Mouse (Mus musculus): ENCODE results near the gene Sgpp1. TPM values are rescaled to one million over a fixed set of nuclear protein-coding genes. Genes with fewer than 3 reads are reported as not detected.

The Sgpp1 gene
- total RNA-seq (2021), result 10 to 100 TPM; 11.4 to 12.0 TPM
- long read RNA-seq, experiment 1, partial matches to known transcripts, result 0 of 4 reads
- long read RNA-seq, experiment 1, other reads (novel, unspliced or antisense), result 1 of 4 reads
- long read RNA-seq, experiment 2, transcript Sgpp1-201 (3 exons, 3,323 nt), result major isoform, 10 of 11 reads
- long read RNA-seq, experiment 2, partial matches to known transcripts, result 0 of 11 reads
- long read RNA-seq, experiment 2, other reads (novel, unspliced or antisense), result 1 of 11 reads

- DNase-seq, result peak; percentile 73 to 79
- intact Hi-C loops (cut with DNase I), result no loop called here
These were observed at the start of gene Sgpp1 for GRCm38 (mm10) chr12:75735246-75736200. Gene Sgpp1, minus strand, starts transcription at chr12:75735729.

DNA sequence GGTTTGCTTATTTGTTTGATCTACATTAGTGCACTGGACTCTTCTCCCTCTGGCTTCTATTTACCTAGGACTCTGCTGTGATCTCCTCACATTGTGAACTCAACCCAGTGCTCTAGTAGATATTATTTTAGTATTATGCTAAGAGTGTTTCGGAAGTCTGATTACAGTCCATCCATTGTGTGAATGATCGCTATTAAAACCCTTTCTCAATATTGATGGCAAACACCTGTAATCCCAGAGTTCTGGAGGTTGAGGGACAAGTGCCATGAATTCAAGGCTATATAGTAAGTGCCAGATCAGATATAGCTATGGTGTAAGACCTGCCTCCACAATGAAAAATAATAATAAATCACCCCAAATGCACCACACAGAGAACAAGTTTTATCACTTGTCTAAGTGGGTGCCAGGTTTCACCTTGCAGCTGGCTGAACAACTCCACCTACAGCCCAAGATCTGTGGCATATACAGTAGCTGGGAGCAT is 48.8 kb upstream of the Sgpp1 start:
- DNase-seq, result no peak
- intact Hi-C loops (cut with DNase I), result loop anchor here (5.0 to 10.0 kb wide), 2 partner anchors 418 to 550 kb away; no protein-coding TSS in a partner anchor

DNA sequence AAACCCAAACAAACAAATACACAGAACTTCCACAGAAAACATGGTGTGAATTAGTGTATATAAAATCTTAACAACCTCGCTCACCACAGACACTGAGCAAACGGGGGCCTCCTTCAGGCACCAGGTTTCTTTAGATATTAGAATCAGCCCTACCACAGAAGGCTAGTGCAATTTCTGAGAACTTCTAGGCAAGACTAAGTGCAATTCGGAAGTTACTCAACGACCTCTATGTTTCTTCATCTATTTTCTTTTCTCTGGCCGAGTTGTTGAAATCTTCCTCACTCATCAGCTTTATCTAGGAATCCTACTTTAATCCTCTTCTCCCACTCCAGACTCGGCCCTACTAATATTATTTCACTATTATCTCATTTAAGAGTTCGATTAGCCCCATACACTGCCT is 46.5 kb upstream of the Sgpp1 start:
- no peak for DNase-seq
- intact Hi-C loops (cut with DNase I), result loop anchor here (5.0 to 10.0 kb wide), 2 partner anchors 420 to 553 kb away; no protein-coding TSS in a partner anchor

DNA sequence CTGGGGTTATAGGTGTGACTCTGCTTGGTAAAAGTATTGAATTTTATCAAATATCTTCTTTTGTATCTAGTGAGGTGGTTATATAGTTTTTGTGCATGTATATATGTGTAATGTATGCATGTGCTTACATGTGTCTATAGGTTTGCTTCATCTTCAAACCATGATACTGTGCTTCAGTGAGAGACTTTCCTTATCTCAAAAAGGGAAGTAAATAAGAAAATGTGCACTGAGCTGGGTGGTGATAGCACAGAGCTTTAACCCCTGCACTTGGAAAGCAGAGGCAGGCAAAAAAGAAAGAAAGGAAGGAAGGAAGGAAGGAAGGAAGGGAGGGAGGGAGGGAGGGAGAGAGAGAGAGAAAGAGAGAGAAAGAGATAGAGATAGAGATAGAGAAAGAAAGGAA is 45.9 kb upstream of the Sgpp1 start:
- no peak for DNase-seq
- intact Hi-C loops (cut with DNase I), result loop anchor here (5.0 to 10.0 kb wide), 2 partner anchors 421 to 553 kb away; no protein-coding TSS in a partner anchor

DNA sequence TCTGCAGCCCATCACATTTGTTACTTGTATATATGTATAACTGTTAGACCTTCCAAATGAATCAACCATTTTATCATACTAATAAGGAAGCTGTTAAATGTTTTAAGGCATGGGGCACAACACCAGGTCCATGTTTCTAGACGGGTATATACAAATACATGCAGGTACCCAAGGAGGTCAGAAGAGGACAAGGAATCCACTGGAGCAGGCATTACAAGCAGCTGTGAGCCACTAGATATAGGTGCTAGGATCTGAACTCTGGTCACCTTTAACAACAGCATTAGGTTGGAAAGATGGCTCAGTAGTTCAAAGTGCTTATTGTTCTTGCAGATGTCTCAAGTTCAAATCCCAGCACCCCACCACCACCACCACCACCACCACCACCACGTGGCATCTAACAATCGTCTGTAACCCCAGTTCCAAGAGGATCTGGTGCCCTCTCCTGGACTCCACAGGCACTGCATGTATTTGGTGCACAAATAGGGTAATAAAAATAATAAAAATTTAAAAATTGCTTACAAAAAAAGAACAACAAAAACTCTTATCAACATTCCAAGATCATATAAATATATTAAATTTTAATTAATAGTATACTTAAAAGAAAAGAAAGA is 37.0 kb upstream of the Sgpp1 start:
- intact Hi-C loops (cut with DNase I), result loop anchor here (5.0 kb wide), 1 partner anchor 305 kb away; no protein-coding TSS in a partner anchor
- DNase-seq, result peak; percentile 40

DNA sequence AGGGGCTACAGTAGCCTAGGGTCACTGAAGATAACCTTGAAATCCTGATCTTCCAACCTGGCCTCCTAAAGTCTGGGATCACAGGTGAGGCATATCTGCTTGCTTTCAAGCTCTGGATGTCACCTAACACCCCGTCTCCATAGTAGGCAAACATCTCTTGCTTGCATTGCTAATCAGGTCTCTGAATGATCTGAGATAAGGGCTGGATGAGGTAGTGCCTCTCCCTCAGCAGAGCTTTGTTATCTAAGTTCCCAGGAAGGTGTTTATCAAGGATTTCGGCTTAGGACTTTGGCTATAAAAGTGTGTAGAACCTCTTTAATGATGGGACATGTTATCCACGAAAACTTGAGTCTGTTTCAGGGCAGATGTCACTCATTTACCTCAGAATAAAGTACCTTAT is 35.9 kb upstream of the Sgpp1 start:
- intact Hi-C loops (cut with DNase I), result loop anchor here (5.0 kb wide), 1 partner anchor 304 kb away; no protein-coding TSS in a partner anchor
- DNase-seq, result no peak

GRCm38 (mm10) chr12:75766885-75767317 is 31.4 kb upstream of the Sgpp1 start:
- intact Hi-C loops (cut with DNase I), result no loop called here
- DNase-seq, result peak; percentile 14 to 17

DNA sequence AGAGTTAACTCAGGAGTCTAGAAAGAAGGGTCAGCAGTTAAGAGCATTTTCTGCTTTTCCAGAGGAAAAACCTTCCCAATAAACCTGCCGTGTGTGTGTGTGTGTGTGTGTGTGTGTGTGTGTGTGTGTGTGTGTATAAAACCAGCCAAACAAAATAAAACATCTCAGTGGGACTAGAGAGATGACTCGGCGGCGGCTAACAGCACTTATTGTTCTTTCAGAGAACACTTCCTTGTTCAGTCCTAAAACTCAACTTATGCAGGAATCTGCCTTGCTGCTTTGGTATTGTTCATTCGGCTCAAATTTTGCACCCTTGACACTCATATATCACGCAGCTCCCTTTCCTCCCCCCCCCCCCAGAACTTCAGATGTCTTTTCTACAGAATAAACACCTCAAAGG is 30.9 kb upstream of the Sgpp1 start:
- DNase-seq, result no peak
- intact Hi-C loops (cut with DNase I), result no loop called here

- intact Hi-C loops (cut with DNase I), result no loop called here
- no peak for DNase-seq
These were observed 30.2 kb upstream of the Sgpp1 start for GRCm38 (mm10) chr12:75765751-75766150.

DNA sequence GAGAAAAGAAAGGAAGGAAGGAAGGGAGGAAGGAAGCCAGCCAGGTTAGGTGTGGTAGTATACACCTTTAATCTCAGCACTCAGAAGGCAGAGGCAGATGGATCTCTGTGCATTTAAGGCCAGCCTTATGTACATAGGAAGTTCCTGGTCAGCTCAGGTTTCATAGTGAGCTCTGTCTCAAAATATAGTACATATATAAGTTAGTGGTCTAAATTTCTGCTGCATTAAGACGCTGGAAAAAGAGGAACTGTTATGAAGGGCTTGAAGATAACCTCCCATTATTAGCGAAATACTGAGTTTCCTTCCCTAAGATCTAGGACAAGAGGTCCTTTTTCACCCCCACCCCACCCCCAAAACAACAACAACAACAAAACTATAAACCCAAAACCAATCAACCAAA is 20.9 kb upstream of the Sgpp1 start:
- intact Hi-C loops (cut with DNase I), result no loop called here
- no peak for DNase-seq

DNA sequence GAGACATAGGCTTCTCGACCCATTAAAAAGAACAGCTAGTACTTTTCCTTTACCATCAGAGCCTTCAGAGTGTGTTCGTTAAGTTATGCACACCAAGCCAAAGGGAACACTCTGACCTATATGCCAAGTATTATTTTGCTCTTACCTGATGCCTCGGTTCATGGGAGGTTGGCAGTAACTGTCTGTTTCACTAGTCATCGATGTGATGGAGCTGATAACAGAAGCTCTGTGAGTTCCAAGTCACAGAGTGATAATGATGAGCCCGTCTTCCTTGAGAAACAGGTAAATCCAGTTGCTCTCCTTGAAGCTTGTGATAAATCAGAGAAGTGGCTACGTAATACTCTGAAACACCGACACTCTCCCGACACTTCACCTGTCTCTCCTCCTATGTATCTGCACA is 18.2 kb upstream of the Sgpp1 start:
- intact Hi-C loops (cut with DNase I), result no loop called here
- DNase-seq, result no peak

DNA sequence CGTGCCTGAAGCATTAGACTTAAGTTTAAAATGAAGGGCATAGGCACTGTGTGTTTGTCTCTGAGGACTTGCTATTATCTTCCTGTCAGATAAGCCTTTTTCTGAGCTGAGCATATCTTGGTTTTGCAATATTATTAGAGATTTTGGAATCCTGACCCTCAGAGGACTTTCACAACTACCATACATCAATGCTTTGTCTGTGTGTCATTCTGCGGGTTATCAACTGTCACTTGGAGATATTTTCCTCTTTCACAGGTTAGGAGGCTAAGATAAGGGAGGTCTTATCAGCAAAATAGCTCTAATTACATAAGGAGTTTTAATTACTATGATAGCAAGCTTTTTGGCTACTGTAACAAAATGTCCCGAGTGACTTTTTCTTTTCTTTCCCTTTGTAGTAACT is 16.5 kb upstream of the Sgpp1 start:
- DNase-seq, result no peak
- intact Hi-C loops (cut with DNase I), result no loop called here

- intact Hi-C loops (cut with DNase I), result no loop called here
- no peak for DNase-seq
These were observed 13.0 kb upstream of the Sgpp1 start for GRCm38 (mm10) chr12:75748574-75748973.

- no peak for DNase-seq
- intact Hi-C loops (cut with DNase I), result no loop called here
These were observed 10.3 kb upstream of the Sgpp1 start for GRCm38 (mm10) chr12:75745697-75746290.

- DNase-seq, result no peak
- intact Hi-C loops (cut with DNase I), result no loop called here
These were observed 6.6 kb upstream of the Sgpp1 start for GRCm38 (mm10) chr12:75742101-75742500.

DNA sequence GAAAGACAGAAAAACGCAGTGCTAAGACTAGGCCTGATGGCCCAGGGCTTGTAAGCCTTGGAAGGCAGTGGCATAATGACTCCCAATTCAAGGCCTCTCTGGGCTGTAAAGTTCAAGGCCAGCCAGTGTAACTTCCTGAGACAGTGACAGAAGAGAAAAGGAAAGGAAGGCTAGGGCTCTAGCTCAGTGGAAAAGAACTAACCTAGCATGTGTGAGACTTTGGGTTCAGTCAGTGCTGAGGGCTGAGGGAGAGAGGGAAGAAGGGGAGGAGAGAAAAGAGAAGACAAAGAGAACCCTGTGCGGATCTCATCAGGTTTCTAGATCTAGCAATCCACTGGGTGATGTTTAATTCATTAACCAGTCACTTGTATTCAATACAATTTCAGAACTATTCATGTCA is 5.7 kb upstream of the Sgpp1 start:
- intact Hi-C loops (cut with DNase I), result no loop called here
- DNase-seq, result no peak

DNA sequence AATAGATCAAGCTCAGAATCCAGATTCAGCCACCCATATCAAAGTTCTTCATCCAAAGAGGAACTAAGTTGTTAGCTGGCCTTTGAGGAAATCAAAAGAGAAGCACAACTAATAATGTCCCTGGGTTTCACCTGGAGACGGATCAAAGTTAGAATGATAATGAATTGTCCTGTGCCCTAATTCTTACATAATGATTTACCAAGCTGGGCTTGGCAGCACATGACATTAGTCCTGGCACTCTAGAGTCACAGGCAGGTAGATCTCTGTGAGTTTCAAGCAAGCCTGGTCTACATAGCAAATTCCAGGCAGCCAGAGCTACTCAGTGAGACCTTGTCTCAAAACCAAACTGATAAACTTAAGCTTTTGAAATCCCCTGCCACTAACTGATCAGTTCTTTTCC is 4.9 kb upstream of the Sgpp1 start:
- DNase-seq, result no peak
- intact Hi-C loops (cut with DNase I), result no loop called here

- intact Hi-C loops (cut with DNase I), result no loop called here
- no peak for DNase-seq
These were observed 4.1 kb upstream of the Sgpp1 start for GRCm38 (mm10) chr12:75739611-75740010.

DNA sequence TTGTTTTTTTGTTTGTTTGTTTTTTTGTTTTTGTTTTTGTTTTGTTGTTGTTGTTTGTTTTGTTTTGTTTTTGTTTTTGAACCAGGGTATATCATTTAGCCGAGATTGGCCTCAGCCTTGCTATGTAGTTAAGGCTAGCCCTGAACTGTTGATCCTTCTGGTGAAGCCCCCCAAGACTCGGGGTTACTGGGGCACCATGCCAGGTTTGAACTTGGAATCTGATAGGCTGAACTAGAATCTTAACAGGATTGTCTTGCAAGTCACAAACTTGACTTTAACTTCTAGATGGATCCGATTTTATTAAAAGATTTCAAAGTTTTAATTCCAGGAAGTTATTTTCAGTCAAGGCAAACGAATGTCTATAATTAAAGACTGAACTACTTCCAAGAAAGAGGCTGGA is 767 bp upstream of the Sgpp1 start:
- intact Hi-C loops (cut with DNase I), result no loop called here
- DNase-seq, result no peak

DNA sequence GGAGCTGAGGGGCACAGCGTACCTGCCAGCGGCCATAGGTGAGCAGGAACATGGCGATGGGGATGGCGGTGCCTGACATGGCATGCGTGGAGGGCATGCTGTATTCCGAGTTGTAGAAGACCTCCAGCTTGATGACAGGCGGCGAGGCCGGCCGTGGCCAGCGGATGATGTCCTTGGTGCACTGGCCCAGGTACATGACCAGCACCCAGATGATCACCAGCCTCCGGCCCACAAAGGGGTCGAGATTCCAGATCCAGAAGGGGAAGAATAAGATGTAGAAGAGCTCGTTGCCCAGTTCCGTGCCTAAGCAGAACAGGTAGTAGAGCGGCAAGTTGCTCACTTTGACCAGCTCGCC is 661 bp downstream of the Sgpp1 start:
- no peak for DNase-seq
- intact Hi-C loops (cut with DNase I), result no loop called here

DNA sequence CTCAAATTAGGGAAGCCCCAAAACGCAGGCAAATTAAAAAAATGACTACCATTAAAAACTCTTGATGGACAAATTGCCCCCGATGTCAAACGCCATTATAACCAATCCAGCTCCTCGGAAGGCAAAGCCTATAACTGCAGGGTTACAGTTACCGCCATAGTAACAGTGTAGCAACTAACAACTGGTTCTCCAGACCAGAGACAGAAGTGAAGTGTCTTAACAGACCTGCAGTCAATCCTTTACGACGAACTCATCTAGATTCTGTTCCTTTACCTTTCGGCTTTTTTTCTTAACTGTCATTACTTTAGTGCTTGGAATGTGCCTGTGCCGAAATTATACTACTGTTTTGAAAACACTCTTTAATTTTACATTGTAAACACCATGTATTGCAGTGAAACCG is 1.4 kb downstream of the Sgpp1 start:
- DNase-seq, result no peak
- intact Hi-C loops (cut with DNase I), result no loop called here
